Mouse (Mus musculus): ENCODE results near the gene Tmem56.

GRCm38 (mm10) chr3:121274010-121274409, 8.9 kb downstream of the Tmem56 start:
- TF ChIP-seq ZNF384 (IDR thresholded peaks at IDR 0.05; ENCODE audit: low read depth, low read length) (no peak), ZC3H11A (IDR thresholded peaks at IDR 0.05; ENCODE audit: borderline replicate concordance, low read depth, low read length) (no peak), CHD2 (IDR thresholded peaks at IDR 0.05; ENCODE audit: low read depth, low read length) (no peak)

Measured in ES-E14 (cell line).